Mouse (Mus musculus): ENCODE measurements around the gene Igfbp5. TPM values are rescaled to one million over a fixed set of nuclear protein-coding genes. Genes with fewer than 3 reads are reported as not detected.

Igfbp5 gene
- total RNA-seq (2021) = 10 to 100 TPM; 70.5 to 75.7 TPM

DNA sequence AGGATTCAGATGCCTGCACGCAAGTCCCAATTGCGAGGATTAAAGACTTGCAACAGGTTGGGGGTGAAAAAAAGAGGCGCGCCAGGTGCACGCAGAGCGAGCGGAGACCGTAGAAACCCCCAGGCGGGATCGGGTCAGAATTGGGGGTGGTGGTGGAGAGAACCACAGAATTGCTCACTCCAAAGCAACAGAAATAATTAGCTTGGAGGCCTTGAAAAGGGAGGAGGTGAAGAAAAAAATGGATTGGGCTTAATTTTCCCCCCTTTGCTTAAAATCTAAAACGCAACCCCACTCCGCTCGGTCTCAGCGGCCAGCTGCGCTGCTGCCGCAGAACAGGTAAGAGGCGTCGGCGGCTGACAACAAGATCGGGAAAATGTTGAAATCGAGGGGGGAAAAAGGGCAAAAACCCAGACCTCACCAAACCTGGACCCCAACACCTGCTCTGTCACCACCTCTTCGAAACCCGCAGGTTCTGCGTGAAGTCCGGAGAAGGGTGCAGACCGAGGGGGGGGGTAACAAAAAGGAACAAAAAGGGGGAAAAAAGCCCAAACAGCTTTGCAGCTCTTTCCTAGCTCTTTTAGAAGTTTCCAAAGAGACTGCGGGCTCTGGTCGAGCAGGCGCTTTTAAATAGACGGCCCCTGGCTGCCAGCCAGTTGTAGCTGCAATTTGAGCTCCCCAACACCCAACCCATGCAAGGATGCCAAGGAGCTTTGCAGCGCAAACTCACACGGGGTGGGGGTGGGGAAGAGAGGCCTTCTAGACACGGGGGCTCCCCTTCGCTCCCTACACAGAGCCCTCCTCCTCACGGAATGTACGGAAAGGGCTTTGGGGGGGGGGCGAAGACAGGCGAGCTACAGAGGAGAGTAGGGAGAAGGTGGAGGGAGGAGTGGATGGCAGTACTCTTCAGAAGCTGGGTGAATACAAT, at the start of gene Igfbp5:
Gene Igfbp5, minus strand, starts transcription at position 598 of the 925 bp plus-strand sequence.
- peak; percentile 56 to 61 for DNase-seq

DNA sequence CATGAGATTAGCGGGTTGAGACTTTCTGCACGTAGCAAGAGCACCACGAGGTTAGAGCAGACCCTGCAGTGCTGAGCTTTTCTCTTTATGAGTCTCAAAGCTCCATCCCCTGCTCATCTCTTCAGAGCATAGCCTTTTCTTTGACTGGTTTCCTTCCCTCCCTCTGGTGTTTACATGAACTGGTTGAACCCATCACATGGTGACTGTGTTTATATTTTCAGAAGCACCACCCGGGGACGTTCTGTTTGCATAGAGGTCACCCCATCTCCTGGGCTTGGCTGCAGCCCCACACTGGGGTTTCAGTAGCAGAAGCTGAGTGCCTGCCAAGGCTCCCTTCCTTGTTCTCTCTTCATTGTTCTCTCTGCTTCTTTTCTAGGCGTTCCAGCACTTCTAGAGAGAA, 40.1 kb upstream of the Igfbp5 start:
- DNase-seq = peak in 1 of 2 experiments; percentile 9

- no peak for DNase-seq
Observed at GRCm38 (mm10) chr1:72913073-72913472, 38.4 kb upstream of the Igfbp5 start.

- no peak for DNase-seq
Observed at GRCm38 (mm10) chr1:72895821-72896220, 21.1 kb upstream of the Igfbp5 start.

DNA sequence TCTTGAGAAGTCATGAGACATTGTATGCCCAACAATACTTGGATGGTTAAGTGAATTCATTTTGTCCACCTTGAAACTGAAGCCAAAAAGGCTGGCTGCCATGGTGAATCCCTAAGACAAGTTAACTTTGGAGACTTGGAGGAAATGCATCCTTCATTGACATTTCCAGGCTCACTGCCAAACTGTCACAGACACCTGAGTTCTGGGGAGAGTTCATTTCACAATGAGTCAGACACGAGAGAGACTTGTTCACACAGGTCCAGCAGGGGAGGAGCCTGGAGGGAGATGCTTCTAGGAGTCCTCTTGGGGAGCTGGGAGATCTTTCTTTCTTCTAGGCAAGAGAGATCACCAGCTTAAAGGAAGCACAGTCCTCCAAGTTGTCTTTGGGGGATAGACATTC, 13.2 kb upstream of the Igfbp5 start:
- no peak for DNase-seq

DNA sequence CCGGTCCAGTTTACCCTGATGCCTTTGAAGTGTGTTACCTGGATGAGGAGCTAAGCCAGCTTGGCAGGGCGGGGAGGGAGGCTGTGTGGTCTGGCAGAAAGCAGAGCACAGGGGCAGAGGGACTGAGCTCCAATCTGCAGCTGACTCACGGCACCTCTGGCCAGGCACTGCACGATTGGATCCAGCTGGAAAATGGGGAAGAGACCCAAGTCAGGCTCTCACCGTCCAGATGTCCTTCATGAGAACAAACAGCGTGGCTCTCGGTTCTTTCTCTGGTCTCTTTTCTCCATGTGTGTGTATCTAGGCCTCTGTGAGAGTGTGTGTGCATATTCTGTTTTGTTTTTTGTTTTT, 11.1 kb upstream of the Igfbp5 start:
- DNase-seq = no peak

- no peak for DNase-seq
Observed at GRCm38 (mm10) chr1:72885111-72885818, 10.6 kb upstream of the Igfbp5 start.

- DNase-seq = no peak
Observed at GRCm38 (mm10) chr1:72879319-72879634, 4.6 kb upstream of the Igfbp5 start.

DNA sequence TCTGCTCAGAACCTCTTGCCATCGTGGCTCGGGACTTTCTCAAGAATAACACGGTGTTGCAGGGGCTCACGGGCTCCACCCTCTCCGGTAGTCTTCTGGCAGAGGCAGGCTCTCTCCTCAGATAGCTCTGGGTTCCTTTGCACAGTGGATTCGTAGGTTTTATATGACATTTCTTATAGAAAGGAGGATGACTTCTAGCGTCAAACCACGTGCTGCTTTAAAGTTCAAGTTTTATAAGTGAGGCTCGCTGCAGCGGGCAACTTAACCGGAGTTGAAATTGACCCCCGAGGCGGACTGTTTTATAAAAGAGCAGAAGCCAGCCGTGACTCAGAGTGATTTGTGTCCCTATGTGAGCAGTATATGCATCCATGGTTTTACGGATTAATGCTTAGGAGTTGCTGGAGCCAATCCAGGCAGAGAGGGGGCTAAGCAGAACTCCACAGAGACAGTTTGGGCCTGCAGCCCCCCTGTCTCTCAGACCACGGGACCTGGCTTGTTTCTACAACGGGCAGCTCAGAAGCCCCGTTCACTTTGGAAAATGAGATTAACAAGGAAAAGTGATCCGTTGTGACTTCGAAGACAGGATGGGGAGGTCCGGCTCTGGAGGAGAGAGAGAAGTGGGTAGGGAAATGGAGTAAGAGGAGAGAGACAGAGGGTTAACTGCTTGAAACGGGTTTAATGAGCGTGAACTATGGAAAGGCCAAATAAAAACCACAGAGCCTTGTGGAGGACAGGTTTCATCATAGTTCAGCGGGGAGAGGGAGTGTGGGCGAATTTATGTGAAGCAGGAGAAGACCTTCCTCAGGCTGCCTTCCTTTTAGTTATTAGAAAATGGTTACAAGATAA, 4.0 kb upstream of the Igfbp5 start:
- no peak for DNase-seq

GRCm38 (mm10) chr1:72877892-72878291, 3.2 kb upstream of the Igfbp5 start:
- DNase-seq = no peak

DNA sequence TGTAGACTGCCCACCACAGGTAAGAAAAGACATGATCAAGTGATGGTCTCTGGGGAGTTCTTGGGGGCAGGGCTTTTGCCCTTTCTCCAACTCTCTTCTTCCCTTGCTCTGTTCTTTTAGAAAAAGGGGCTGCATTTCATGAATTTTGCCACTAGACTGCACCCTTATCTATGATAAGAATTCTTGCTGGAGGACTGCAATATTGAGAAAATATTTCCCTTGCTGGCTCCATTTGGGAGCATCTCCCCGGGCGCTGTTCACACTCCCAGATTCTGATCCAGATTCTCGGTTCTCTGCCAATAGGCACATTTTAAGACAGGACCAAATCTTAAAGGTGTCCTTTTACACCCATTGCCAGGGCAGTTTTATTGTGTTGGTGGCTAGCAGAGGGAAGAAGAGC, 1.4 kb upstream of the Igfbp5 start:
- DNase-seq = no peak

DNA sequence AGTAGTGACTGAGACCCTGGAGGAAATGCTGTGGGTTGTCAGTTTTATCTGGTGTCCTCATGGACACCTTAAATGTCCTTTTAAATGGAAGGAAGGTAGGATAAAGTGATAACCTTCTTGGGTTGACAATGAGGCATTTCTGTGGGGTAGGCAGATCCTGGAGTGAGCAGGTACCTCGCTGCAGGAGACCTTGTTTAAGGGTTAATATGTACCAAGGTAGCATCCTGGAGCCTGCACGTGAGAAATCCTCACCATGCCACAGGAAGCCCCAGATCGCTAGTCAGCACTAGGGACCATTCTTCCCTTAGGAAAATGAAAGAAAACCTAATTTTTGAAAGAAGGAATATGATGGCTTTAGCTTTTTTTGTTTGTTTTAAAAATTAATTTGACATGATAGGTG, 1.0 kb upstream of the Igfbp5 start:
- no peak for DNase-seq

- DNase-seq = peak; percentile 64 to 73
Observed at GRCm38 (mm10) chr1:72873511-72874286, 985 bp downstream of the Igfbp5 start.

GRCm38 (mm10) chr1:72873078-72873477, 1.6 kb downstream of the Igfbp5 start:
- DNase-seq = no peak

DNA sequence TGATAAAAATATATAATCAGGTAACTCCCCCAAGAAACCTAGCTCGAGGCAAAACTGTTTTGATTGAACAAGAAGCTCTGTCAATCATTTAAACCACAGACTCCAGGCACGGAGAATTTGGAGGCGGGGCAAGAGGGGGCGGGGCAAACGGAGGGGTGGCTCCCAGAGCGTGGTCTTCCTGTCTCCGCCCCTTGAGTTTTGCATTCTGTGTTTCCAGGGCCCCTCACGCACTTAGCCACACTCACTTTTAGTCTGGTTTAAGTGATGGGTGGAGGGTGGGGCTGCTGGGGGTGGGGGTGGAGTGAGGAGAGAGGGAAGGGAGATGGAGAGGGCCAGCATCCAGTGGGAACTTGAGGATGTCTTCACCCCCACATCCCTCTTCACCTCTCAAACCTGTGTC, 2.2 kb downstream of the Igfbp5 start:
- DNase-seq = peak; percentile 63 to 68

DNA sequence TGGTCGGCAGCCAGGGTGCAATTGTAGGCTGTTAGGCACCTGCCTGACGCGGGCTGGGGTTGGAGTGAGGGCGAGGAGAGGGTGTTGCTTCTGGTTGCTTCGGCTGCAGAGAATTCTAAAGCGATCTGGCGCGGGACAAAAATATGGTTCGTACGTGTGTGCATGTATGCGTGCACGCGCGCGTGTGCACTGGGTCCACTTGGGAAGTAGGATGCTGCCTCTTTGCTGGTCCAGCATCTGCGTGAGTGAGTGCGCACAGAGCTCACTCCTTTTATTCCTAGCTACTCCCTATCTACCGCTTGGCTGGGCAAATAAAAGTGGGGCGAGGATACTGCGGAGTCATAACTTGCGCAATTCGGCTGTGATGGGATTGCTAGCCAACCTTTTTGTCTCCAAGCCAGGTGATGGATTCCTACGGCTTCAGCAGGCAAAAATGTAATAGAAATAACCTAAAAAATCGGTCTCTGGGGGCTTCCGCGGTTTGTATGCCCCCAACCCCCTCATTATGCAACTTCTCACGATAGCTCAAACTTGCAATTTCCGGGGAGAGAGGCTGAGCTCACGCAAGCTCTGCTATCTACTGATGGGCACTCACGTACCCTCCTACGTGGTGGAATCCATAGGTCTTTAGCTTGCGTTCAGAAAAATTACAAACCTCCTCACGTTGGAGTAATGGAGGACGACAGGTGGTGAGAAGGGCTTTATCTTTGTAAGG, 2.8 kb downstream of the Igfbp5 start:
- DNase-seq = peak; percentile 58

GRCm38 (mm10) chr1:72871337-72871696, 3.4 kb downstream of the Igfbp5 start:
- DNase-seq = no peak

- DNase-seq = peak; percentile 87 to 89
Observed at GRCm38 (mm10) chr1:72870615-72871336, 3.9 kb downstream of the Igfbp5 start.

DNA sequence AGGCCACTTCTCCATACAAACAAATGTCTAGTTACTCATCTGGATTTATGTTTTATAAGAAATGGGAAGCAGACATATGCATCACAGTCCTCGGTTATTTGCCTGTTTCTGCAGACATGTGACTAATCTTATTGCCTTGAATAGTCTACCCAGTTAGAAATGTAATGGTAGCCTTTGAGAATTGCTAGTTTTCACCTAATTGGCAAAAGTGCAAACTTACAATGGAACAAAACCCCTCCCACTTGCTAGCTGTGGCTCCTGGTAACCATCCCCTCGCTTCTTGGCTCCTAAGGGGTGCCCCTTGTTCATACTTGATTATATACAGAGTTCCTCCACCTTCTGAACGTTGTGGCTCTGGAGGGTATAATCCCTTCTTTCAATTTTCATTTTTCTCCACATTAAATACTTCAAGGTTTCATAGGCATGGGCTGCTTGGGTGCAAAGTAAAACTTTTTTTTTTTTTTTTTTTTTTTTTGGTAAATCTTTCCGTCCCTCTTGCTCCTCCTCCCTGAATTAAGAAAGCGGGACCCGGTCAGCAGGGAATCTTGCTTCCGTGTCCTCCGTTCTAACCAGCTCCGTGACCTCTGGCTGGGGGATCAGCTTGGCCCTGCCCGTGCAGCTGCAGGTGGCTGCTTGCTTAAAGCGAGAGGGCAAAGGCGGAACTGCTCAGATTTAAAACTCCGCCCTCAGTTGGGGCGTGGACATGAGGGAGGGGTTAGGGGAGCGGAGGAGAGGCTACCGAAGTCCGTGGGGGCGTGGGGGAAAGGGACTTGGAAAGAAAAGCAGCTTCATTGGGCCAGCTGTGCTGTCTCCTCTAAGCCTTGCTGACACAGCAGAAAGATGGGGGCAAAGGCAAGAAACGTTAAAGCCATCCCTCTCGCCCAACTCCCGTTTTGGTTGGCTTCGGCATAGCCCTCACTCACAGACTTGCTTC, 4.7 kb downstream of the Igfbp5 start:
- DNase-seq = peak; percentile 59 to 66

DNA sequence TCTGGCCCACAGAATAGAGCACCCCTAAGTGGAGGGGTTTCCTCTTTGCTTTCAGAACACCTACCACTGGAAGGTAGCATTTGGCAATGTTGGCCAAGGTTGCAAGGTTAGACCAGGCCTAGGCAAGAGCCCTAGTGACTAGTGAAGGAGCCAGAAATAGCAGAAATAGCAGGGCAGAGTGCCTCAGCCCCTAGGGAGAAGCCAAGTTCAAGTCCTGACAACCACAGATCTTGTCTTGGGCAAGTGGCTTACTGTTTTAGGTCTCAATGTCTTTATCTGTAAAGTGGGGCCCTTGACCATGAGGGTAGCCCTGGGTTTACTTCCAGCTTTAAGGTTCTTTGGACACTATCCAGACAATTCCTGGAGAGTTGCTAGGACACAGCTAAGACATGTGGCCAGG, 5.4 kb downstream of the Igfbp5 start:
- no peak for DNase-seq

All from layer of hippocampus, postnatal 36 days (tissue).